In genomic region chr2:35627298-35627898, GRCm38 (mm10) we compare ENCODE assay signal across 8 mouse cellular contexts.
DNase-seq lines count a peak whose midpoint lies in the region; ATAC-seq and TF ChIP-seq lines count a peak whose summit lies in the region.

No protein-coding gene starts in this region.

- H3K4me3 ChIP-seq in layer of hippocampus, adult 2 months = no peak overlapping the region
- no peak overlapping the region for H3K4me3 ChIP-seq in limb, embryonic 13.5 days

- TF ChIP-seq CTCF in layer of hippocampus, adult 2 months (conservative IDR thresholded peaks at IDR 0.05) = no peak

- ATAC-seq in limb, embryonic 13.5 days (ENCODE audit: low FRiP score, low read depth) = no peak

- H3K27ac ChIP-seq in layer of hippocampus, adult 2 months = peak overlapping the region; percentile 60
- H3K27ac ChIP-seq in limb, embryonic 13.5 days = peak overlapping the region; percentile 39; the same call in 1 of the 2 replicates

- H3K9me3 ChIP-seq in limb, embryonic 13.5 days = no peaks in the 10 kb centered on the region

- H3K4me1 ChIP-seq in limb, embryonic 13.5 days = peaks cover 69% of the 10 kb centered on the region

- H3K9ac ChIP-seq in limb, embryonic 13.5 days = peak overlapping the region; percentile 31; the same call in 1 of the 2 replicates

- peaks cover 31% of the 10 kb centered on the region for H3K36me3 ChIP-seq in limb, embryonic 13.5 days

- peak; percentile 58 for DNase-seq in cerebellum, adult 11-12 months
- no peak for DNase-seq in cerebellum, adult 18-20 months
- DNase-seq in layer of hippocampus, adult 2 months (ENCODE audit: low spot score in 2 of 2) = no peak
- DNase-seq in layer of hippocampus, postnatal 14 days (ENCODE audit: low spot score in 2 of 2) = no peak
- DNase-seq in heart, adult 9 months (ENCODE audit: low spot score in 2 of 2) = peak; percentile 53 to 77
- DNase-seq in thymus, postnatal 36 days = no peak
- DNase-seq in left cerebral cortex, adult 18-20 months (ENCODE audit: low spot score in 2 of 2) = no peak

- peak overlapping the region; percentile 14; the same call in 1 of the 2 replicates for H3K4me2 ChIP-seq in limb, embryonic 13.5 days (replicated peaks)

- WGBS in limb, embryonic 13.5 days = 43% methylated on average over 11 of the region's 11 CpGs

- no peaks in the 10 kb centered on the region for H3K27me3 ChIP-seq in limb, embryonic 13.5 days

Comparison
In these comparisons a context has a peak if more than half of its experiments do, and no peak if none do; other contexts are left out.
1. DNase-seq: peak in cerebellum, adult 11-12 months (single experiment) and heart, adult 9 months (2 of 2); none in cerebellum, adult 18-20 months (0 of 2), layer of hippocampus, adult 2 months (0 of 2), layer of hippocampus, postnatal 14 days (0 of 2), thymus, postnatal 36 days (0 of 2) and left cerebral cortex, adult 18-20 months (0 of 2).